ENCODE assay signal across 8 mouse cellular contexts in genomic region chr19:12500881-12501311, GRCm38 (mm10). TPM values are rescaled to one million over a fixed set of nuclear protein-coding genes. Genes with fewer than 3 reads are reported as not detected.
DNase-seq lines count a peak whose midpoint lies in the region; ATAC-seq and TF ChIP-seq lines count a peak whose summit lies in the region.

No protein-coding gene starts in this region.

- peak overlapping the region; percentile 62 for H3K4me3 ChIP-seq in layer of hippocampus, adult 2 months
- H3K4me3 ChIP-seq in embryonic facial prominence, embryonic 10.5 days, result peak overlapping the region; percentile 79
- peak overlapping the region; percentile 59 for H3K4me3 ChIP-seq in limb, embryonic 11.5 days (ENCODE audit: low read depth, low read length)
- peak overlapping the region; percentile 88 for H3K4me3 ChIP-seq in midbrain, embryonic 15.5 days

- peak overlapping the region; percentile 97 for H3K27ac ChIP-seq in layer of hippocampus, adult 2 months
- H3K27ac ChIP-seq in embryonic facial prominence, embryonic 10.5 days (replicated peaks), result peak overlapping the region; percentile 93
- no peak overlapping the region; the same call in 1 of the 2 replicates for H3K27ac ChIP-seq in limb, embryonic 11.5 days (replicated peaks; ENCODE audit: low read depth, low read length)
- H3K27ac ChIP-seq in midbrain, embryonic 15.5 days, result peak overlapping the region; percentile 94

- H3K27me3 ChIP-seq in embryonic facial prominence, embryonic 10.5 days (replicated peaks; ENCODE audit: low read depth, poor library complexity, severe bottlenecking), result peaks cover 13% of the 10 kb centered on the region
- H3K27me3 ChIP-seq in limb, embryonic 11.5 days (ENCODE audit: control insufficient read depth, insufficient read depth, low read length), result 0 out of 2 replicates have a peak, but pooled peaks cover 10% of the 10 kb centered on the region
- H3K27me3 ChIP-seq in midbrain, embryonic 15.5 days (replicated peaks), result no peaks in the 10 kb centered on the region

- no peaks in the 10 kb centered on the region for H3K9me3 ChIP-seq in embryonic facial prominence, embryonic 10.5 days
- H3K9me3 ChIP-seq in limb, embryonic 11.5 days (ENCODE audit: control insufficient read depth, low read length), result no peaks in the 10 kb centered on the region
- H3K9me3 ChIP-seq in midbrain, embryonic 15.5 days, result no peaks in the 10 kb centered on the region

- peaks cover 29% of the 10 kb centered on the region for H3K4me1 ChIP-seq in embryonic facial prominence, embryonic 10.5 days
- H3K4me1 ChIP-seq in limb, embryonic 11.5 days (ENCODE audit: control insufficient read depth, insufficient read depth, low read length), result no peaks in the 10 kb centered on the region
- H3K4me1 ChIP-seq in midbrain, embryonic 15.5 days, result peaks cover 32% of the 10 kb centered on the region

- under 1% methylated on average over 38 of the region's 38 CpGs for WGBS in embryonic facial prominence, embryonic 10.5 days
- WGBS in limb, embryonic 11.5 days, result under 1% methylated on average over 38 of the region's 38 CpGs
- under 1% methylated on average over 28 of the region's 38 CpGs for whole genome bisulfite sequencing in midbrain, embryonic 15.5 days

- H3K9ac ChIP-seq in limb, embryonic 11.5 days (ENCODE audit: low read length), result peak overlapping the region; percentile 70
- H3K9ac ChIP-seq in midbrain, embryonic 15.5 days, result peak overlapping the region; percentile 89

- H3K36me3 ChIP-seq in embryonic facial prominence, embryonic 10.5 days (replicated peaks), result peaks cover 18% of the 10 kb centered on the region; the same call in 1 of the 2 replicates
- no peaks in the 10 kb centered on the region for H3K36me3 ChIP-seq in limb, embryonic 11.5 days (ENCODE audit: control insufficient read depth, insufficient read depth, low read length)
- H3K36me3 ChIP-seq in midbrain, embryonic 15.5 days (replicated peaks), result no peaks in the 10 kb centered on the region

- TF ChIP-seq CTCF in layer of hippocampus, adult 2 months (conservative IDR thresholded peaks at IDR 0.05), result 0 out of 2 replicates have a peak, but pooled peaks have one; percentile 19

- H3K4me2 ChIP-seq in limb, embryonic 11.5 days (ENCODE audit: low read depth, severe bottlenecking), result peak overlapping the region; percentile 99
- peak overlapping the region; percentile 89 for H3K4me2 ChIP-seq in midbrain, embryonic 15.5 days

- ATAC-seq in limb, embryonic 11.5 days (ENCODE audit: insufficient number of reproducible peaks, low FRiP score, low TSS enrichment, low read depth), result peak; percentile 69
- peak; percentile 66 for ATAC-seq in midbrain, embryonic 15.5 days (replicated peaks)

- peak in 1 of 2 experiments; percentile 34 for DNase-seq in layer of hippocampus, adult 2 months (ENCODE audit: low spot score in 2 of 2)
- DNase-seq in layer of hippocampus, adult 18-20 months (ENCODE audit: low spot score in 2 of 2), result no peak
- DNase-seq in ZHBTc4 (ENCODE audit: low read depth, low spot score), result peak; percentile 46
- DNase-seq in embryonic facial prominence, embryonic 10.5 days (ENCODE audit: low spot score), result peak; percentile 73
- peak; percentile 45 for DNase-seq in heart, postnatal 4 days
- peak; percentile 61 for DNase-seq in limb, embryonic 11.5 days (ENCODE audit: low spot score)
- peak; percentile 65 for DNase-seq in urinary bladder, postnatal 14 days (ENCODE audit: low spot score)

RNA-seq across cellular contexts. Expression of gene Dtx4, which starts 0.4 kb away (rescaled TPM):
- 10 to 100 TPM; 32.5 to 35.9 TPM for total RNA-seq in layer of hippocampus, adult 2 months (2021)
- total RNA-seq in layer of hippocampus, adult 18-20 months (2021), result 10 to 100 TPM; 34.6 to 35.6 TPM
- polyA plus RNA-seq in embryonic facial prominence, embryonic 10.5 days (2016; fragmentation: Nextera tagmentation; extraction: Ambion mirVana), result 12.1 and 19.8 TPM in 2 replicates
- total RNA-seq in heart, postnatal 4 days (2021), result 1 to 10 TPM; 7.7 to 8.9 TPM
- 2.5 and 2.7 TPM in 2 replicates for polyA plus RNA-seq in limb, embryonic 11.5 days (2014; fragmentation: Nextera tagmentation; extraction: Ambion mirVana)
- polyA plus RNA-seq in midbrain, embryonic 15.5 days (2015; fragmentation: Nextera tagmentation; extraction: Ambion mirVana), result 43.3 and 43.4 TPM in 2 replicates

RNA-seq across cellular contexts. Expression of gene Mpeg1, which starts 40.3 kb away (rescaled TPM):
- 1 to 10 TPM; 5.4 to 6.6 TPM for total RNA-seq in layer of hippocampus, adult 2 months (2021)
- 1 to 10 TPM; 7.8 to 9.4 TPM for total RNA-seq in layer of hippocampus, adult 18-20 months (2021)
- 0.08 and 0.17 TPM in 2 replicates for polyA plus RNA-seq in embryonic facial prominence, embryonic 10.5 days (2016; fragmentation: Nextera tagmentation; extraction: Ambion mirVana)
- 1 to 10 TPM; 4.5 to 5.7 TPM for total RNA-seq in heart, postnatal 4 days (2021)
- polyA plus RNA-seq in limb, embryonic 11.5 days (2014; fragmentation: Nextera tagmentation; extraction: Ambion mirVana), result 0.10 and 0.17 TPM in 2 replicates
- polyA plus RNA-seq in midbrain, embryonic 15.5 days (2015; fragmentation: Nextera tagmentation; extraction: Ambion mirVana), result 0.62 and 0.73 TPM in 2 replicates

RNA-seq across cellular contexts. Expression of gene Fam111a, which starts 44.6 kb away (rescaled TPM):
- total RNA-seq in layer of hippocampus, adult 2 months (2021), result 1 to 10 TPM; 1.5 to 2.0 TPM
- total RNA-seq in layer of hippocampus, adult 18-20 months (2021), result 1 to 10 TPM in 1 of 2 experiments, under 1 TPM in 1; 0.91 to 1.7 TPM
- 19.3 and 21.4 TPM in 2 replicates for polyA plus RNA-seq in embryonic facial prominence, embryonic 10.5 days (2016; fragmentation: Nextera tagmentation; extraction: Ambion mirVana)
- 10 to 100 TPM; 23.1 to 23.8 TPM for total RNA-seq in heart, postnatal 4 days (2021)
- polyA plus RNA-seq in limb, embryonic 11.5 days (2014; fragmentation: Nextera tagmentation; extraction: Ambion mirVana), result 24.9 and 26.5 TPM in 2 replicates
- 5.0 and 6.0 TPM in 2 replicates for polyA plus RNA-seq in midbrain, embryonic 15.5 days (2015; fragmentation: Nextera tagmentation; extraction: Ambion mirVana)

Comparison
In these comparisons a context has a peak if more than half of its experiments do, and no peak if none do; other contexts are left out.
1. DNase-seq: peak in ZHBTc4 (single experiment), embryonic facial prominence, embryonic 10.5 days (single experiment), heart, postnatal 4 days (single experiment), limb, embryonic 11.5 days (single experiment) and urinary bladder, postnatal 14 days (single experiment); none in layer of hippocampus, adult 18-20 months (0 of 2).
2. RNA of gene Fam111a, which starts 44.6 kb away (total RNA-seq): 23.1 to 23.8 TPM in heart, postnatal 4 days; 1.5 to 2.0 TPM in layer of hippocampus, adult 2 months and 0.91 to 1.7 TPM in layer of hippocampus, adult 18-20 months; every median in the first group is over 4 times any median in the second.
3. Peak in every context shown above with its lines, with median percentiles within 50 percentile points of each other: H3K4me3 ChIP-seq.